Mouse (Mus musculus) MEL (cell line): Measurements from ENCODE around the gene Mms22l. TPM values are rescaled to one million over a fixed set of nuclear protein-coding genes. Genes with fewer than 3 reads are reported as not detected.
A peak's percentile ranks its signal among the peaks of the same experiment; 100 is the strongest.

Experiments used
- DNase-seq: peaks from one replicate; pipeline ENCODE4 v3.0.0; 2011; ENCODE audit warnings: low read depth, low spot score
- H3K27ac ChIP-seq: 2 replicates; pipeline ENCODE4 v1.5.1; 2012; ENCODE audit warnings: low read depth, mild to moderate bottlenecking, control low read depth, low read length, moderate library complexity; ENCODE audit not compliant: control insufficient read depth
- H3K27me3 ChIP-seq, 2 experiments: fragments of 150-350 bp in 1 of 2; sonication (generic) in 1 of 2; 2 replicates each; pipeline ENCODE4 v1.6.1; 2012; ENCODE audit warnings: low read length in 2 of 2, mild to moderate bottlenecking in 2 of 2, improper control_type of control experiment in 1 of 2, moderate library complexity in 1 of 2; ENCODE audit not compliant: insufficient read depth in 2 of 2, control insufficient read depth in 1 of 2
- H3K36me3 ChIP-seq, 2 experiments: 2 replicates each; pipeline ENCODE4 v1.6.1; 2012 to 2014; ENCODE audit warnings: low read length in 2 of 2, improper control_type of control experiment in 1 of 2, inconsistent platforms in 1 of 2, mild to moderate bottlenecking in 1 of 2; ENCODE audit not compliant: insufficient read depth in 2 of 2, control insufficient read depth in 1 of 2
- H3K4me1 ChIP-seq, 2 experiments: fragments of 150-350 bp in 1 of 2; sonication (generic) in 1 of 2; 2 replicates each; pipeline ENCODE4 v1.6.1; 2012; ENCODE audit warnings: low read length in 2 of 2, improper control_type of control experiment in 1 of 2, mild to moderate bottlenecking in 1 of 2; ENCODE audit not compliant: insufficient read depth in 2 of 2, control insufficient read depth in 1 of 2
- H3K4me3 ChIP-seq, 2 experiments: fragments of 150-350 bp in 1 of 2; sonication (generic) in 1 of 2; 2 replicates each; pipeline ENCODE4 v1.5.1; 2012; ENCODE audit warnings: low read depth in 2 of 2, low read length in 2 of 2, mild to moderate bottlenecking in 2 of 2, moderate library complexity in 2 of 2, control low read depth in 1 of 2, improper control_type of control experiment in 1 of 2; ENCODE audit not compliant: control insufficient read depth in 1 of 2, insufficient read depth in 1 of 2
- H3K79me2 ChIP-seq: 2 replicates; pipeline ENCODE4 v1.6.1; 2012; ENCODE audit warnings: mild to moderate bottlenecking, low read length, moderate library complexity; ENCODE audit not compliant: control insufficient read depth, poor library complexity, insufficient read depth
- H3K9ac ChIP-seq: 2 replicates; pipeline ENCODE4 v1.6.1; 2012; ENCODE audit warnings: low read depth, mild to moderate bottlenecking, control low read depth, low read length, moderate library complexity; ENCODE audit not compliant: control insufficient read depth, poor library complexity, severe bottlenecking
- H3K9me3 ChIP-seq: fragments of 150-350 bp; sonication (generic); replicated peaks from 2 replicates; pipeline ENCODE4 v1.6.1; 2012; ENCODE audit warnings: mild to moderate bottlenecking, low read length, improper control_type of control experiment, moderate library complexity; ENCODE audit not compliant: insufficient read depth
- BHLHE40 ChIP-seq: IDR thresholded peaks from 2 replicates; pipeline ENCODE4 v1.6.1; 2012; ENCODE audit warnings: low read depth, mild to moderate bottlenecking, inconsistent platforms, low read length, improper control_type of control experiment, borderline replicate concordance
- CHD2 ChIP-seq: IDR thresholded peaks from 2 replicates; pipeline ENCODE4 v1.6.1; 2011; ENCODE audit warnings: low read length, improper control_type of control experiment
- CTCF ChIP-seq, 3 experiments: IDR thresholded peaks in 2 of 3; conservative IDR thresholded peaks in 1 of 3; 2 replicates each; pipeline ENCODE4 v1.5.1; 2011 to 2012; ENCODE audit warnings: low read length in 3 of 3, low read depth in 2 of 3, mild to moderate bottlenecking in 2 of 3, improper control_type of control experiment in 1 of 3, inconsistent platforms in 1 of 3, mixed read lengths in 1 of 3, moderate library complexity in 1 of 3; ENCODE audit not compliant: control insufficient read depth in 1 of 3, insufficient read depth in 1 of 3, poor library complexity in 1 of 3, severe bottlenecking in 1 of 3
- EP300 ChIP-seq, 2 experiments: IDR thresholded peaks; 2 replicates each; pipeline ENCODE4 v1.6.1; 2011; ENCODE audit warnings: improper control_type of control experiment in 2 of 2, low read length in 2 of 2, low read depth in 1 of 2, mild to moderate bottlenecking in 1 of 2
- ETS1 ChIP-seq: IDR thresholded peaks from 2 replicates; pipeline ENCODE4 v1.6.1; 2012; ENCODE audit warnings: low read depth, mild to moderate bottlenecking, inconsistent platforms, low read length, improper control_type of control experiment, moderate library complexity
- GABPA ChIP-seq: IDR thresholded peaks from 2 replicates; pipeline ENCODE4 v1.6.1; 2012; ENCODE audit warnings: low read depth, mild to moderate bottlenecking, inconsistent platforms, low read length, improper control_type of control experiment, moderate library complexity
- GATA1 ChIP-seq: IDR thresholded peaks from 2 replicates; pipeline ENCODE4 v1.6.1; 2011; ENCODE audit warnings: low read depth, low read length, improper control_type of control experiment
- HCFC1 ChIP-seq: IDR thresholded peaks from 2 replicates; pipeline ENCODE4 v1.6.1; 2012; ENCODE audit warnings: low read depth, mild to moderate bottlenecking, inconsistent platforms, low read length, improper control_type of control experiment, moderate library complexity
- KAT2A ChIP-seq: conservative IDR thresholded peaks from 2 replicates; pipeline ENCODE4 v1.6.1; 2012; ENCODE audit warnings: low read depth, low read length, improper control_type of control experiment, inconsistent platforms
- MAZ ChIP-seq: IDR thresholded peaks from 2 replicates; pipeline ENCODE4 v1.6.1; 2012; ENCODE audit warnings: low read depth, mild to moderate bottlenecking, inconsistent platforms, low read length, improper control_type of control experiment
- MEF2A ChIP-seq: IDR thresholded peaks from 2 replicates; pipeline ENCODE4 v1.6.1; 2014; ENCODE audit warnings: low read depth, mild to moderate bottlenecking, inconsistent platforms, low read length, improper control_type of control experiment; ENCODE audit not compliant: poor library complexity, insufficient replicate concordance, severe bottlenecking; ENCODE audit errors: extremely low read depth
- MXI1 ChIP-seq: IDR thresholded peaks from 2 replicates; pipeline ENCODE4 v1.6.1; 2011; ENCODE audit warnings: mild to moderate bottlenecking, low read depth, low read length, improper control_type of control experiment
- MYB ChIP-seq: IDR thresholded peaks from 2 replicates; pipeline ENCODE4 v1.6.1; 2011; ENCODE audit warnings: mild to moderate bottlenecking, low read depth, low read length, improper control_type of control experiment
- MYC ChIP-seq: IDR thresholded peaks from 2 replicates; pipeline ENCODE4 v1.6.1; 2011; ENCODE audit warnings: low read depth, mild to moderate bottlenecking, low read length, improper control_type of control experiment, moderate library complexity
- NRF1 ChIP-seq: IDR thresholded peaks from 2 replicates; pipeline ENCODE4 v1.6.1; 2014; ENCODE audit warnings: low read depth, mild to moderate bottlenecking, inconsistent platforms, low read length, improper control_type of control experiment, moderate library complexity; ENCODE audit not compliant: poor library complexity, insufficient read depth, severe bottlenecking
- RAD21 ChIP-seq: IDR thresholded peaks from 2 replicates; pipeline ENCODE4 v1.6.1; 2011; ENCODE audit warnings: mild to moderate bottlenecking, low read depth, low read length, improper control_type of control experiment
- RCOR1 ChIP-seq: IDR thresholded peaks from 2 replicates; pipeline ENCODE4 v1.6.1; 2012; ENCODE audit warnings: low read depth, mild to moderate bottlenecking, inconsistent platforms, low read length, improper control_type of control experiment
- SIN3A ChIP-seq: IDR thresholded peaks from 2 replicates; pipeline ENCODE4 v1.6.1; 2012; ENCODE audit warnings: low read length, improper control_type of control experiment, inconsistent platforms
- TAL1 ChIP-seq: IDR thresholded peaks from 2 replicates; pipeline ENCODE4 v1.6.1; 2012; ENCODE audit warnings: mild to moderate bottlenecking, inconsistent platforms, low read length, moderate library complexity, mixed read lengths
- TBP ChIP-seq: IDR thresholded peaks from 2 replicates; pipeline ENCODE4 v1.8.0; 2011; ENCODE audit warnings: low read depth, low read length, improper control_type of control experiment
- TCF12 ChIP-seq: IDR thresholded peaks from 2 replicates; pipeline ENCODE4 v1.6.1; 2014; ENCODE audit warnings: low read depth, mild to moderate bottlenecking, inconsistent platforms, low read length, improper control_type of control experiment, moderate library complexity
- USF1 ChIP-seq: IDR thresholded peaks from 2 replicates; pipeline ENCODE4 v1.6.1; 2014; ENCODE audit warnings: low read depth, mild to moderate bottlenecking, inconsistent platforms, low read length, improper control_type of control experiment, moderate library complexity
- polyA plus RNA-seq, 2 experiments: library from polyadenylated mRNA; stranded (reverse) in 1 of 2; unstranded in 1 of 2; fragments of >175 nt in 1 of 2; fragments of >200 nt in 1 of 2; gene quantifications; 2 replicates each; pipeline versions ENCODE4 v1.2.1 to v1.2.4; 2012; ENCODE audit warnings: low replicate concordance in 2 of 2, low read depth in 1 of 2; ENCODE audit not compliant: insufficient read length in 2 of 2, insufficient read depth in 1 of 2, missing spikeins in 1 of 2
- total RNA-seq: library from RNA; depleted of rRNA; stranded (reverse); fragments of 300-350 nt; gene quantifications from 2 replicates; pipeline ENCODE4 v1.2.3, GENCODE M21; 2012

The Mms22l gene
- total and polyA plus RNA-seq, 3 experiments = 40.3 to 46.3 TPM; not detected in 1

DNA sequence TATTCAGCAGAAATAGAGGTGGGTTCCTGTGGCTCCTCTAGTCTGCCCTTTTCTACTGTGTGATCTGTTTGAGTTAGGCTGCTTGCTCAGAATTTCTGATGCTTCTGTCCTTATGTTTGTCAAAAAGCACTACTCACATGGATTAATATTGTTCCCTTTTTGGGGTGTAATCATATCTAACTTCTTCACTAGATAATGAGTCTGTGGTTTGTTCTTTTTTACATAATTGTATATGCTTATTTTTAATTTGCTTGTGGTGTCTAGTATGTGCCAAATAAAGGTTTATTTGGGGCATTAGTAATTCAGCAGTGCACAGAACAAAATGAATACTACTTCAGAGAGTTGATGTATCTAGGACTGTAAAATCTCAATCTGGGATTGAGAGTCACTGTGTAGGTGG lies 98.6 kb downstream of the Mms22l start:
- peaks cover 18 to 33% of the 10 kb centered on the region in 2 experiments for H3K36me3 ChIP-seq

DNA sequence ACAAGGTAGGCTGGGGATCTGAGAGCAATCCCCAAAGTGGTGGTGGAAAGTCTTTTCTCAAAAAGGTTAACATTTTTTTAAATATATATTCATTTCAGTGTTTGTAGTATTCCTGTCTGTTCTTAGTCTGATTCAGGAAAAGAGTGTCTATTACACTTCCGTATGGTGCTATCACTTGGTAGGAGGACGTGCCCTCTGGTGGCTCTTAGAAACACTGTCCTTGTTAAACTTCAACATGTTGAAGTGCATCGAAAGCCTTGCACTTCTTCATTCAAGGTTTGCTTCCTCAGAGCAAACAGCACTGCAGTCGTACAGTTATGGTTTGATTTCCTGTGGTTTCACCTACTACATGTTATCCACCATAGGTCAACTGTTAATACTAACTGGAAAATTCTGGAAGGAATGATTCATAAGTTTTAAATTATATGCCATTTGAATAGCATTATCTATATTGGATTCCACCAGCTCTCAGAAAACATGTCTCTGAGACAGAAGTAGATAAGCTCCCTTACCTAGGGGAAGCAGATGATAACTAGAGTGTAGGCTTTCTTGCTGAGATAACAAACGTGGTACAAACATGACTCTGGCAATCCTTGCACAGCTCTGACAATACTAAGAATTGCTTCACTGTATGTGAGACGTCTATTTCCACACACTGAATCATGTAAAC lies 100.8 kb downstream of the Mms22l start:
- Histone ChIP-seq H3K79me2 (no peaks in the 10 kb centered on the region), H3K27me3 (no peaks in the 10 kb centered on the region), H3K9ac (no peak overlapping the region), H3K4me1 (peaks cover 19 to 20% of the 10 kb centered on the region in 2 experiments), H3K9me3 (no peaks in the 10 kb centered on the region), H3K36me3 (peaks cover 29 to 33% of the 10 kb centered on the region in 2 experiments), H3K4me3 (no peak overlapping the region), H3K27ac (peak overlapping the region; percentile 33)
- TF ChIP-seq GATA1 (peak; percentile 91), HCFC1 (no peak), CHD2 (no peak), MXI1 (peak; percentile 55; the same call in 1 of the 2 replicates), MYB (peak; percentile 24; the same call in 1 of the 2 replicates), GABPA (no peak), RAD21 (peak; percentile 11), EP300 (IDR thresholded peaks at IDR 0.05; ENCODE audit: low read depth in 1 of 2, low read length in 2 of 2) (peak; percentile 76 to 80), MYC (no peak), TBP (no peak), KAT2A (no peak), ETS1 (peak; percentile 73), TCF12 (peak; percentile 84), BHLHE40 (no peak), MEF2A (no peak), NRF1 (no peak), RCOR1 (peak; percentile 87), MAZ (no peak), TAL1 (peak; percentile 34; the same call in 1 of the 2 replicates), USF1 (no peak)
- DNase-seq = peak; percentile 68

More for the DNA sequence above, 98.6 kb downstream of the Mms22l start:
- Histone ChIP-seq H3K4me1 (peaks cover 19 to 20% of the 10 kb centered on the region in 2 experiments), H3K4me3 (no peak overlapping the region), H3K9me3 (no peaks in the 10 kb centered on the region), H3K27ac (no peak overlapping the region)
- DNase-seq = peak; percentile 23
- TF ChIP-seq ETS1 = peak; percentile 33; the same call in 1 of the 2 replicates
- peak; percentile 58; the same call in 1 of the 2 replicates for TF ChIP-seq GATA1
- no peak for TF ChIP-seq MAZ
- TF ChIP-seq CTCF (IDR thresholded peaks at IDR 0.05 in 2 of 3, conservative IDR thresholded peaks at IDR 0.05 in 1 of 3; ENCODE audit: control insufficient read depth in 1 of 3, insufficient read depth in 1 of 3, low read depth in 2 of 3, low read length in 3 of 3, poor library complexity in 1 of 3, severe bottlenecking in 1 of 3) = no peak
- 0 out of 2 replicates have a peak, but pooled peaks have one; percentile 15 for TF ChIP-seq MYC
- peak; percentile 25 to 51; a peak in 3 of 4 replicates for TF ChIP-seq EP300 (IDR thresholded peaks at IDR 0.05; ENCODE audit: low read depth in 1 of 2, low read length in 2 of 2)
- TF ChIP-seq SIN3A = 0 out of 2 replicates have a peak, but pooled peaks have one; percentile 28
- TF ChIP-seq, all 39 proteins: peak for 5
- H3K27me3 ChIP-seq = no peaks in the 10 kb centered on the region
- no peak overlapping the region for H3K9ac ChIP-seq
- H3K79me2 ChIP-seq = no peaks in the 10 kb centered on the region
